Mouse (Mus musculus) midbrain, embryonic 12.5 days (tissue): Measurements from ENCODE around the gene Elavl3. TPM values are rescaled to one million over a fixed set of nuclear protein-coding genes. Genes with fewer than 3 reads are reported as not detected.

ENCODE experiments used
- ATAC-seq: fragments of 200-750 bp; cut with Nextera tagmentation; 2 replicates; pipeline ENCODE4 v1.8.0; 2017; ENCODE audit warnings: low read depth, moderate TSS enrichment, moderate library complexity; ENCODE audit not compliant: low FRiP score
- H3K27ac ChIP-seq: fragments of 300-500 bp; sonication (generic); replicated peaks from 2 replicates; pipeline ENCODE4 v1.5.1; 2016; ENCODE audit warnings: mild to moderate bottlenecking
- H3K27me3 ChIP-seq: fragments of 300-500 bp; sonication (generic); 2 replicates; pipeline ENCODE4 v1.6.1; 2016; ENCODE audit warnings: mild to moderate bottlenecking
- H3K36me3 ChIP-seq: fragments of 300-500 bp; sonication (generic); 2 replicates; pipeline ENCODE4 v1.6.1; 2016
- H3K4me1 ChIP-seq: fragments of 300-500 bp; sonication (generic); 2 replicates; pipeline ENCODE4 v1.6.1; 2016
- H3K4me2 ChIP-seq: fragments of 300-500 bp; sonication (generic); replicated peaks from 2 replicates; pipeline ENCODE4 v1.6.1; 2016; ENCODE audit warnings: mild to moderate bottlenecking, moderate library complexity
- H3K4me3 ChIP-seq: fragments of 300-500 bp; sonication (generic); 2 replicates; pipeline ENCODE4 v1.5.1; 2016; ENCODE audit warnings: mild to moderate bottlenecking
- H3K9ac ChIP-seq: fragments of 300-500 bp; sonication (generic); replicated peaks from 2 replicates; pipeline ENCODE4 v1.6.1; 2016; ENCODE audit warnings: mild to moderate bottlenecking, moderate library complexity
- H3K9me3 ChIP-seq: fragments of 300-500 bp; sonication (generic); 2 replicates; pipeline ENCODE4 v1.6.1; 2016; ENCODE audit warnings: mild to moderate bottlenecking
- WGBS: fragments of 180-500 bp; shearing (Covaris S2); methylation state at CpG from one replicate; pipeline ENCODE4 v1.1.7; 2016; 5-methylcytosine and 5-hydroxymethylcytosine counted together
- polyA plus RNA-seq: library from polyadenylated mRNA; unstranded; fragments of >200 nt; fragmentation: Nextera tagmentation; extraction: Ambion mirVana; gene quantifications from 2 replicates; pipeline ENCODE4 v1.2.1, GENCODE M21; 2016

Gene Elavl3
- polyA plus RNA-seq, 1 experiment from 2014 or later, result 60.4 TPM

GRCm38 (mm10) chr9:21969304-21969703 is 82.5 kb downstream of the Elavl3 start:
- H3K9me3 ChIP-seq, result no peaks in the 10 kb centered on the region

GRCm38 (mm10) chr9:21968883-21969282 is 82.9 kb downstream of the Elavl3 start:
- ATAC-seq, result no peak
- H3K4me3 ChIP-seq, result no peak overlapping the region
- peaks cover 8% of the 10 kb centered on the region for H3K27me3 ChIP-seq
- H3K4me2 ChIP-seq, result no peak overlapping the region
- no peaks in the 10 kb centered on the region for H3K9me3 ChIP-seq
- H3K27ac ChIP-seq, result no peak overlapping the region
- H3K36me3 ChIP-seq, result no peaks in the 10 kb centered on the region
- no peak overlapping the region for H3K9ac ChIP-seq
- H3K4me1 ChIP-seq, result no peaks in the 10 kb centered on the region
- WGBS, result 87% methylated on average over 6 of the region's 6 CpGs

More at GRCm38 (mm10) chr9:21969304-21969703, 82.5 kb downstream of the Elavl3 start:
- 95% methylated on average over 4 of the region's 4 CpGs for WGBS
- Histone ChIP-seq H3K27ac (no peak overlapping the region), H3K4me2 (no peak overlapping the region), H3K4me1 (no peaks in the 10 kb centered on the region), H3K36me3 (no peaks in the 10 kb centered on the region), H3K4me3 (no peak overlapping the region), H3K9ac (no peak overlapping the region), H3K27me3 (0 out of 2 replicates have a peak, but pooled peaks cover 4% of the 10 kb centered on the region)
- ATAC-seq, result no peak

Other genes with a start within 250 kb of the Elavl3 start
- gene Angptl8, start 216.5 kb downstream of the Elavl3 start, polyA plus RNA-seq, result 0.28 and 0.64 TPM in 2 replicates
- gene Dock6, start 199.4 kb downstream of the Elavl3 start, polyA plus RNA-seq, result 20.0 and 24.5 TPM in 2 replicates
- gene Rab3d, start 133.8 kb downstream of the Elavl3 start, polyA plus RNA-seq, result 13.2 and 13.4 TPM in 2 replicates
- 6.1 and 6.9 TPM in 2 replicates for gene Ccdc159, start 124.6 kb downstream of the Elavl3 start, polyA plus RNA-seq
- gene Tmem205, start 124.5 kb downstream of the Elavl3 start, polyA plus RNA-seq, result 32.7 and 36.9 TPM in 2 replicates
- 45.6 and 47.0 TPM in 2 replicates for gene Plppr2, start 115.0 kb downstream of the Elavl3 start, polyA plus RNA-seq
- 7.8 and 8.1 TPM in 2 replicates for gene Swsap1, start 96.3 kb downstream of the Elavl3 start, polyA plus RNA-seq
- gene Epor, start 88.5 kb downstream of the Elavl3 start, polyA plus RNA-seq, result 3.0 and 3.4 TPM in 2 replicates
- 2.7 TPM in 2 replicates for gene Rgl3, start 62.6 kb downstream of the Elavl3 start, polyA plus RNA-seq
- 3.8 and 4.9 TPM in 2 replicates for gene Ccdc151, start 49.4 kb downstream of the Elavl3 start, polyA plus RNA-seq
- 99.2 and 100.0 TPM in 2 replicates for gene Prkcsh, start 49.2 kb downstream of the Elavl3 start, polyA plus RNA-seq
- gene Gm49318, start 19.2 kb upstream of the Elavl3 start, polyA plus RNA-seq, result not detected in 2 replicates
- gene Zfp653, start 19.4 kb upstream of the Elavl3 start, polyA plus RNA-seq, result 19.0 and 21.2 TPM in 2 replicates
- gene Ecsit, start 33.4 kb upstream of the Elavl3 start, polyA plus RNA-seq, result 35.6 and 40.7 TPM in 2 replicates
- 6.7 TPM in 2 replicates for gene Cnn1, start 47.2 kb upstream of the Elavl3 start, polyA plus RNA-seq
- 178 and 187 TPM in 2 replicates for gene Elof1, start 65.1 kb upstream of the Elavl3 start, polyA plus RNA-seq
- gene Acp5, start 83.7 kb upstream of the Elavl3 start, polyA plus RNA-seq, result 5.7 and 9.4 TPM in 2 replicates
- 62.0 and 66.8 TPM in 2 replicates for gene Pigyl, start 104.8 kb upstream of the Elavl3 start, polyA plus RNA-seq
- gene Zfp872, start 136.1 kb upstream of the Elavl3 start, polyA plus RNA-seq, result 0.12 and 0.24 TPM in 2 replicates
- 12.2 and 12.7 TPM in 2 replicates for gene Zfp809, start 173.7 kb upstream of the Elavl3 start, polyA plus RNA-seq
- gene Zfp599, start 207.9 kb upstream of the Elavl3 start, polyA plus RNA-seq, result 7.5 and 7.6 TPM in 2 replicates